Mouse (Mus musculus) CD4-positive, CD25-positive, alpha-beta regulatory T cell, adult 2 months (primary cell): ENCODE data around the gene Micall1.

Experiments used
- DNase-seq: peaks from one replicate; pipeline ENCODE4 v3.0.0-alpha.2; 2012; ENCODE audit warnings: low read depth, low spot score

Micall1 gene

GRCm38 (mm10) chr15:79185213-79185612 lies 76.5 kb downstream of the Micall1 start:
- no peak for DNase-seq
